Mouse (Mus musculus) CD4-positive helper T cell, adult 2 months (primary cell): ENCODE results near the gene Gm4787.
A peak's percentile ranks its signal among the peaks of the same experiment; 100 is the strongest.
"Not testable (repeated sequence)": the region's sequence is repeated elsewhere in the genome, so short reads cannot be mapped to it uniquely, and the experiment has no call there.

ENCODE experiments used
- DNase-seq: peaks from one replicate; pipeline ENCODE4 v3.0.0-alpha.2; 2012; ENCODE audit warnings: low read depth, missing footprints, low spot score

Gene Gm4787

GRCm38 (mm10) chr12:81379364-81379763 is at the start of gene Gm4787:
Gene Gm4787, minus strand, starts transcription at chr12:81379464.
- not testable (repeated sequence) for DNase-seq

- DNase-seq, result no peak
Measured at GRCm38 (mm10) chr12:81421846-81422245, 42.6 kb upstream of the Gm4787 start, which contains the start of gene Adam4. Gene Adam4, minus strand, starts transcription at chr12:81421946.

GRCm38 (mm10) chr12:81413211-81413610 is 33.9 kb upstream of the Gm4787 start:
- no peak for DNase-seq

DNA sequence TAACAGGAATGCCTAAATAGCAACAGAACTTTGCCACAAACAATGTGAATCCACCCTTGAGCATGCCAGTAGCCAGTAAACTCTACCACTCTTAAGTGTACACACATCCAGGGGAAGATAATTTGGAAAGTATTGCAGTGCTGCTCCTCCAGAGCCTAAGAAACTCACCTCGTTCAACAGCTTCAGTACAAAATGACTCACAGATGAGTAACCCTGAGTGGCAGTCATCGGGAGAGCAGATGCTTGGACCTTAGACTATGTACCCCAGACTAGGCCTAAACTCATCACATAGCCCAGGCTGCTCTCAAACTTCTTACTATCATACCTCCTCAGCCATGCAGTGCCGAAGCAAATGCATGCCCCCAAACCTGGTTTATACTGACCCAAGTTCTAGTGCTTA is 29.7 kb upstream of the Gm4787 start:
- DNase-seq, result no peak

DNA sequence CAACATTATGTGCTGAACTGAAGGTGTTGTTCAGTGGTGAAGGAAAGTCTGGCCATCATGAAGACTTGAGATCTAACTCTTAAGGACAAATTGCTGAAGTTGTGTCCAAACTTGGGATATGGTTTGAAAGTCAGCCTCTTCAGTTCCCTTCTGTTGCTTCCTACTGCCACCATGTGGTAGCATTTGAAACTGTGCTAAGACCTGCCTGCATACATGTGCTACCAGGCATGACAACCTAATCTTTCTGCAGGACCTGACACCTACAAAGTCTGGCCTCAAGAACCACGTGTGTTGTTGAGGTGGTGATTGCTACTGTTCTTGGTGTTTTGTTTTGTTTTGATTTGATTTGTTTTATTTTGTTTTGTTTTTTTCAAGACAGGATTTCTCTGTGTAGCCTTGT is 22.9 kb upstream of the Gm4787 start:
- DNase-seq, result peak; percentile 24

- no peak for DNase-seq
Measured at GRCm38 (mm10) chr12:81333841-81334240, 45.4 kb downstream of the Gm4787 start.

- DNase-seq, result no peak
Measured at GRCm38 (mm10) chr12:81332875-81333421, 46.3 kb downstream of the Gm4787 start, which contains the start of gene Slc8a3. Gene Slc8a3, minus strand, starts transcription at chr12:81333180.

DNA sequence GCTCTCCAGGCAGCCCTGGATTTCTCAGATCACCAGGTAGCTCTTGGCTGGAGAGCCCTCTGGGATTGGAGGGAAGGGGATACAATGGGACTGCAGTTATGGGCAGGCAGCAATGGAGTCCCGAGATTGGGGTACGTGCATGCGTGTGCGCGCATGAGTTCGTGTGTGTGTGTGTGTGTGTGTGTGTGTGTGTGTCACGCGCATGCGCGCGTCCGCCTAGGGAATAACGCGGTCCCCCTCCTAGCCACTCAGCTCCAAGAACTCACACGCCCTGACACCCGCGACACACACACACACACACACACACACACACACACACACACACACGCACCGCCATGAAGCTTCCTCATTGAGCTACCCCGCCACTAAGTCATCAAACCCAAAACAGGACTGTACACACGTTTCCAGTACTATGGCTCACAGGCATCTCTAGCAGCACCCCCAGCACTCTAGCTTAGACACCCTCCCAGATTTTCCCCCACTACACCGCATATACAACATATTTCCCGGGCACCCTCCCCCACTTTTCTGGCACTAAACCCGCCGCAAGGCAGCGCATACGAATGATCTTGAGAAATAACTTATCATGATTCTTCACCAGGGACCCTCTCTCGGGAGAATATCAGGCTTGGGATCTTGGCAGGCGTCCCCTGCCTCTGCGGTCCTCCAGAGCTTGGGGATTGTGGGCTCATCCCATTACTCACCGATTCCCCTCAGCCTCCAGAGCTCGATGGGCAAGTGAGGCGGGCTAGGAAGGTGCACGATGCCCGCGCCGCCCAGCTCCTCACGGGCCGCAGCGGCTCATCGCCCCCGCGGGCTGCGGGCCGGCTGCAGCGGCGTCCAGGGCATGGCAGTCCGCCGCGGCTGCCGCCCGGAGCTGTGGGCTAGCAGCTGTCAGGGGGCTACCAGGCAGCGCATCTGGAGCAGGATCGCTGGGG is 47.1 kb downstream of the Gm4787 start:
- no peak for DNase-seq

DNA sequence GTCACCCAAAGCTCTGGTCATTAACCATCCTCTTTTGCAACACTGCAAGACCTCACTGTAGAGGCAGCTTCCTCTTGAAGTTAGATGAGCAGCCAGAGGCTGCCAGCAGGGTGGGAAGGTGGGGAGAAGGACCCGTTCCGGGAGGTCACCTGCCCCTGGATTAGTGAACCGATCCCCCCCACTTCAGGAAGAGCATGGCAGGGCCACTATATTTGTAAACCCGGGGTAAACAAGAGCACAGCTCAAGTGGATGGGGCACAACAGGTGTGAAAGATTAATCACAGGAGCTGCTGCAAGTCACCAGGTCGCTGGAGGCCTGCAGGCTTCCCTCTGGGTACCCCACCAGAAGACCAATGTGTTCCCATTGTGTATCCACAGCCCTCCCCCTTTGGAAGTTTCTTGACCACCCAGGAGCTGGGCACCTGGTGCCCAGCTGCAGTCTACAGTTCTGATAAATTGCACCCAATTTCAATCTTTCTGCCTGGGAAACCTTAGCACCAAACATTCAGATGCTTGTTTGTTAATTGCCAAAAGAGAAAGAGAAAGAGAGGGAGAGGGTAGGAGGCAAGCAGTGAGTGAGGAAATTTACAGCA is 48.1 kb downstream of the Gm4787 start:
- no peak for DNase-seq
